Mouse (Mus musculus): ENCODE results near the gene Sppl2b. TPM values are rescaled to one million over a fixed set of nuclear protein-coding genes. Genes with fewer than 3 reads are reported as not detected.

Sppl2b gene
- polyA plus RNA-seq, 1 experiment from 2014 or later = 39.8 TPM

GRCm38 (mm10) chr10:80870993-80871392 lies 15.9 kb downstream of the Sppl2b start:
- Histone ChIP-seq H3K9ac (ENCODE audit: low read length) (no peak overlapping the region), H3K27me3 (ENCODE audit: control insufficient read depth, insufficient read depth, low read length) (no peaks in the 10 kb centered on the region), H3K4me1 (replicated peaks; ENCODE audit: control insufficient read depth, insufficient read depth, low read length) (no peaks in the 10 kb centered on the region), H3K4me3 (ENCODE audit: low read depth, low read length) (no peak overlapping the region), H3K27ac (ENCODE audit: low read depth, low read length) (no peak overlapping the region), H3K4me2 (ENCODE audit: low read depth, low read length, severe bottlenecking) (no peak overlapping the region), H3K9me3 (ENCODE audit: control insufficient read depth, low read length) (no peaks in the 10 kb centered on the region), H3K36me3 (ENCODE audit: control insufficient read depth, insufficient read depth, low read length) (no peaks in the 10 kb centered on the region)
- no peak for ATAC-seq (replicated peaks; ENCODE audit: low FRiP score)
- 90% methylated on average over 1 of the region's 6 CpGs for WGBS
- no peak for DNase-seq (ENCODE audit: low spot score)

- ATAC-seq (replicated peaks; ENCODE audit: low FRiP score) (no peak), DNase-seq (ENCODE audit: low spot score) (no peak)
- no peaks in the 10 kb centered on the region for H3K27me3 ChIP-seq (ENCODE audit: control insufficient read depth, insufficient read depth, low read length)
- H3K4me2 ChIP-seq (ENCODE audit: low read depth, low read length, severe bottlenecking) = no peak within 1 kb of the TSS
- 0 out of 2 replicates have a peak, but pooled peaks cover 1% of the 10 kb centered on the region for H3K4me1 ChIP-seq (replicated peaks; ENCODE audit: control insufficient read depth, insufficient read depth, low read length)
- H3K4me3 ChIP-seq (ENCODE audit: low read depth, low read length) = no peak within 1 kb of the TSS
- no peaks in the 10 kb centered on the region for H3K9me3 ChIP-seq (ENCODE audit: control insufficient read depth, low read length)
- 32% methylated on average over 9 of the region's 9 CpGs for WGBS
- H3K9ac ChIP-seq (ENCODE audit: low read length) = no peak within 1 kb of the TSS
- no peaks in the 10 kb centered on the region for H3K36me3 ChIP-seq (ENCODE audit: control insufficient read depth, insufficient read depth, low read length)
- H3K27ac ChIP-seq (ENCODE audit: low read depth, low read length) = no peak within 1 kb of the TSS
Observed at GRCm38 (mm10) chr10:80871581-80871980, 16.5 kb downstream of the Sppl2b start, which contains the start of gene Tmprss9. Tmprss9 (plus strand) TSS chr10:80871848.

GRCm38 (mm10) chr10:80874035-80874434 lies 19.0 kb downstream of the Sppl2b start:
- Histone ChIP-seq H3K27ac (ENCODE audit: low read depth, low read length) (no peak overlapping the region), H3K27me3 (ENCODE audit: control insufficient read depth, insufficient read depth, low read length) (no peaks in the 10 kb centered on the region), H3K36me3 (ENCODE audit: control insufficient read depth, insufficient read depth, low read length) (no peaks in the 10 kb centered on the region), H3K9me3 (ENCODE audit: control insufficient read depth, low read length) (no peaks in the 10 kb centered on the region), H3K4me3 (ENCODE audit: low read depth, low read length) (no peak overlapping the region), H3K4me1 (replicated peaks; ENCODE audit: control insufficient read depth, insufficient read depth, low read length) (0 out of 2 replicates have a peak, but pooled peaks cover 2% of the 10 kb centered on the region), H3K9ac (ENCODE audit: low read length) (no peak overlapping the region), H3K4me2 (ENCODE audit: low read depth, low read length, severe bottlenecking) (no peak overlapping the region)
- DNase-seq (ENCODE audit: low spot score) (no peak), ATAC-seq (replicated peaks; ENCODE audit: low FRiP score) (no peak)
- 80% methylated on average over 9 of the region's 9 CpGs for WGBS

GRCm38 (mm10) chr10:80876028-80876427 lies 21.0 kb downstream of the Sppl2b start:
- DNase-seq (ENCODE audit: low spot score) (peak; percentile 78), ATAC-seq (replicated peaks; ENCODE audit: low FRiP score) (0 out of 2 replicates have a peak, but pooled peaks have one; percentile 29)
- H3K4me2 ChIP-seq (ENCODE audit: low read depth, low read length, severe bottlenecking) = no peak overlapping the region
- H3K27me3 ChIP-seq (ENCODE audit: control insufficient read depth, insufficient read depth, low read length) = no peaks in the 10 kb centered on the region
- no peak overlapping the region for H3K4me3 ChIP-seq (ENCODE audit: low read depth, low read length)
- no peaks in the 10 kb centered on the region for H3K36me3 ChIP-seq (ENCODE audit: control insufficient read depth, insufficient read depth, low read length)
- WGBS = 32% methylated on average over 5 of the region's 5 CpGs
- no peaks in the 10 kb centered on the region for H3K9me3 ChIP-seq (ENCODE audit: control insufficient read depth, low read length)
- H3K9ac ChIP-seq (ENCODE audit: low read length) = no peak overlapping the region; the same call in 1 of the 2 replicates
- H3K4me1 ChIP-seq (replicated peaks; ENCODE audit: control insufficient read depth, insufficient read depth, low read length) = 0 out of 2 replicates have a peak, but pooled peaks cover 2% of the 10 kb centered on the region
- H3K27ac ChIP-seq (ENCODE audit: low read depth, low read length) = no peak overlapping the region

GRCm38 (mm10) chr10:80876594-80876993 lies 21.5 kb downstream of the Sppl2b start:
- Histone ChIP-seq H3K36me3 (ENCODE audit: control insufficient read depth, insufficient read depth, low read length) (no peaks in the 10 kb centered on the region), H3K4me3 (ENCODE audit: low read depth, low read length) (no peak overlapping the region), H3K4me1 (replicated peaks; ENCODE audit: control insufficient read depth, insufficient read depth, low read length) (0 out of 2 replicates have a peak, but pooled peaks cover 2% of the 10 kb centered on the region), H3K9ac (ENCODE audit: low read length) (no peak overlapping the region; the same call in 1 of the 2 replicates), H3K9me3 (ENCODE audit: control insufficient read depth, low read length) (no peaks in the 10 kb centered on the region), H3K27ac (ENCODE audit: low read depth, low read length) (no peak overlapping the region), H3K27me3 (ENCODE audit: control insufficient read depth, insufficient read depth, low read length) (no peaks in the 10 kb centered on the region), H3K4me2 (ENCODE audit: low read depth, low read length, severe bottlenecking) (no peak overlapping the region)
- DNase-seq (ENCODE audit: low spot score) (no peak), ATAC-seq (replicated peaks; ENCODE audit: low FRiP score) (no peak)
- WGBS = 22% methylated on average over 3 of the region's 3 CpGs

GRCm38 (mm10) chr10:80880131-80880641 lies 25.1 kb downstream of the Sppl2b start:
- Histone ChIP-seq H3K27me3 (ENCODE audit: control insufficient read depth, insufficient read depth, low read length) (no peaks in the 10 kb centered on the region), H3K36me3 (ENCODE audit: control insufficient read depth, insufficient read depth, low read length) (no peaks in the 10 kb centered on the region), H3K4me2 (ENCODE audit: low read depth, low read length, severe bottlenecking) (no peak overlapping the region), H3K4me1 (replicated peaks; ENCODE audit: control insufficient read depth, insufficient read depth, low read length) (0 out of 2 replicates have a peak, but pooled peaks cover 2% of the 10 kb centered on the region), H3K27ac (ENCODE audit: low read depth, low read length) (no peak overlapping the region), H3K9ac (ENCODE audit: low read length) (no peak overlapping the region), H3K4me3 (ENCODE audit: low read depth, low read length) (no peak overlapping the region), H3K9me3 (ENCODE audit: control insufficient read depth, low read length) (no peaks in the 10 kb centered on the region)
- DNase-seq (ENCODE audit: low spot score) (peak; percentile 85), ATAC-seq (replicated peaks; ENCODE audit: low FRiP score) (0 out of 2 replicates have a peak, but pooled peaks have one; percentile 45)
- WGBS = 24% methylated on average over 5 of the region's 5 CpGs

GRCm38 (mm10) chr10:80880901-80881300 lies 25.8 kb downstream of the Sppl2b start:
- ATAC-seq (replicated peaks; ENCODE audit: low FRiP score) (no peak), DNase-seq (ENCODE audit: low spot score) (no peak)
- Histone ChIP-seq H3K9ac (ENCODE audit: low read length) (no peak overlapping the region), H3K4me1 (replicated peaks; ENCODE audit: control insufficient read depth, insufficient read depth, low read length) (0 out of 2 replicates have a peak, but pooled peaks cover 2% of the 10 kb centered on the region), H3K9me3 (ENCODE audit: control insufficient read depth, low read length) (no peaks in the 10 kb centered on the region), H3K27me3 (ENCODE audit: control insufficient read depth, insufficient read depth, low read length) (no peaks in the 10 kb centered on the region), H3K4me2 (ENCODE audit: low read depth, low read length, severe bottlenecking) (no peak overlapping the region), H3K27ac (ENCODE audit: low read depth, low read length) (no peak overlapping the region), H3K36me3 (ENCODE audit: control insufficient read depth, insufficient read depth, low read length) (no peaks in the 10 kb centered on the region), H3K4me3 (ENCODE audit: low read depth, low read length) (no peak overlapping the region)
- WGBS = 72% methylated on average over 2 of the region's 2 CpGs

GRCm38 (mm10) chr10:80881301-80881700 lies 26.2 kb downstream of the Sppl2b start:
- 28% methylated on average over 10 of the region's 10 CpGs for WGBS
- no peaks in the 10 kb centered on the region for H3K27me3 ChIP-seq (ENCODE audit: control insufficient read depth, insufficient read depth, low read length)
- no peak overlapping the region for H3K4me2 ChIP-seq (ENCODE audit: low read depth, low read length, severe bottlenecking)
- ATAC-seq (replicated peaks; ENCODE audit: low FRiP score) = no peak
- no peaks in the 10 kb centered on the region for H3K36me3 ChIP-seq (ENCODE audit: control insufficient read depth, insufficient read depth, low read length)
- DNase-seq (ENCODE audit: low spot score) = peak; percentile 89
- H3K9me3 ChIP-seq (ENCODE audit: control insufficient read depth, low read length) = no peaks in the 10 kb centered on the region
- H3K27ac ChIP-seq (ENCODE audit: low read depth, low read length) = no peak overlapping the region
- 0 out of 2 replicates have a peak, but pooled peaks cover 2% of the 10 kb centered on the region for H3K4me1 ChIP-seq (replicated peaks; ENCODE audit: control insufficient read depth, insufficient read depth, low read length)
- H3K4me3 ChIP-seq (ENCODE audit: low read depth, low read length) = no peak overlapping the region
- no peak overlapping the region for H3K9ac ChIP-seq (ENCODE audit: low read length)

GRCm38 (mm10) chr10:80887181-80887580 lies 32.1 kb downstream of the Sppl2b start:
- peaks cover 3% of the 10 kb centered on the region for H3K27me3 ChIP-seq (ENCODE audit: control insufficient read depth, insufficient read depth, low read length)
- no peak overlapping the region for H3K27ac ChIP-seq (ENCODE audit: low read depth, low read length)
- no peaks in the 10 kb centered on the region for H3K9me3 ChIP-seq (ENCODE audit: control insufficient read depth, low read length)
- H3K4me3 ChIP-seq (ENCODE audit: low read depth, low read length) = no peak overlapping the region
- no peak overlapping the region for H3K9ac ChIP-seq (ENCODE audit: low read length)
- ATAC-seq (replicated peaks; ENCODE audit: low FRiP score) (no peak), DNase-seq (ENCODE audit: low spot score) (no peak)
- 85% methylated on average over 11 of the region's 11 CpGs for WGBS
- H3K4me2 ChIP-seq (ENCODE audit: low read depth, low read length, severe bottlenecking) = no peak overlapping the region
- H3K36me3 ChIP-seq (ENCODE audit: control insufficient read depth, insufficient read depth, low read length) = no peaks in the 10 kb centered on the region
- no peaks in the 10 kb centered on the region for H3K4me1 ChIP-seq (replicated peaks; ENCODE audit: control insufficient read depth, insufficient read depth, low read length)
